Mouse (Mus musculus) adrenal gland (tissue): ENCODE results near the gene Cd5.

Experiments
- intact Hi-C: fragments of 180-260 bp; cut with DNase I; formaldehyde crosslinking; loops from one replicate; pipeline ENCODE4 v1.15.1; 2025
- long read RNA-seq, 2 experiments: library from polyadenylated mRNA; unstranded; transcript quantifications; one replicate each; pipeline ENCODE4 v2.0.0; 2020; ENCODE audit warnings: borderline replicate concordance in 1 of 2; ENCODE audit not compliant: insufficient replicate concordance in 1 of 2

The Cd5 gene
- long read RNA-seq, experiment 1, result 0 reads
- long read RNA-seq, experiment 2, result 0 reads

GRCm38 (mm10) chr19:10738811-10739210, at the start of gene Cd5:
Gene Cd5 (minus strand): TSS chr19:10739002.
- intact Hi-C loops, result no loop called here

GRCm38 (mm10) chr19:10788242-10788641, 49.4 kb upstream of the Cd5 start:
- intact Hi-C loops, result no loop called here

GRCm38 (mm10) chr19:10787406-10787805, 48.6 kb upstream of the Cd5 start:
- intact Hi-C loops, result no loop called here

- intact Hi-C loops, result no loop called here
Measured at GRCm38 (mm10) chr19:10786753-10787152, 48.0 kb upstream of the Cd5 start.

- intact Hi-C loops, result no loop called here
Measured at GRCm38 (mm10) chr19:10784796-10785459, 46.1 kb upstream of the Cd5 start.

GRCm38 (mm10) chr19:10784061-10784460, 45.3 kb upstream of the Cd5 start:
- intact Hi-C loops, result no loop called here

- intact Hi-C loops, result no loop called here
Measured at GRCm38 (mm10) chr19:10783168-10783567, 44.4 kb upstream of the Cd5 start.

- intact Hi-C loops, result no loop called here
Measured at GRCm38 (mm10) chr19:10781641-10782040, 42.8 kb upstream of the Cd5 start.

GRCm38 (mm10) chr19:10776906-10777305, 38.1 kb upstream of the Cd5 start:
- intact Hi-C loops, result no loop called here

GRCm38 (mm10) chr19:10774141-10774540, 35.3 kb upstream of the Cd5 start:
- intact Hi-C loops, result no loop called here

- intact Hi-C loops, result no loop called here
Measured at GRCm38 (mm10) chr19:10773384-10773783, 34.6 kb upstream of the Cd5 start.

- intact Hi-C loops, result no loop called here
Measured at GRCm38 (mm10) chr19:10772866-10773265, 34.1 kb upstream of the Cd5 start.

- intact Hi-C loops, result no loop called here
Measured at GRCm38 (mm10) chr19:10771995-10772394, 33.2 kb upstream of the Cd5 start.

GRCm38 (mm10) chr19:10769429-10770195, 30.8 kb upstream of the Cd5 start:
- intact Hi-C loops, result no loop called here

- intact Hi-C loops, result no loop called here
Measured at GRCm38 (mm10) chr19:10768694-10769428, 30.1 kb upstream of the Cd5 start.

- intact Hi-C loops, result no loop called here
Measured at GRCm38 (mm10) chr19:10767631-10768030, 28.8 kb upstream of the Cd5 start.

GRCm38 (mm10) chr19:10763381-10764031, 24.7 kb upstream of the Cd5 start:
- intact Hi-C loops, result no loop called here

GRCm38 (mm10) chr19:10762468-10762867, 23.7 kb upstream of the Cd5 start:
- intact Hi-C loops, result no loop called here

GRCm38 (mm10) chr19:10761794-10762415, 23.1 kb upstream of the Cd5 start:
- intact Hi-C loops, result no loop called here

- intact Hi-C loops, result no loop called here
Measured at GRCm38 (mm10) chr19:10759983-10760831, 21.4 kb upstream of the Cd5 start.
